Mouse (Mus musculus) C2C12 (cell line): ENCODE data around the gene Olfr632.

Experiments used
- CEBPB ChIP-seq: IDR thresholded peaks from one replicate; pipeline ENCODE4 v1.6.1; 2011; ENCODE audit warnings: low read depth, mild to moderate bottlenecking, control low read depth, moderate library complexity
- CTCF ChIP-seq: IDR thresholded peaks from one replicate; pipeline ENCODE4 v1.5.1; 2011; ENCODE audit not compliant: control insufficient read depth, insufficient read depth, insufficient read length
- MAX ChIP-seq: IDR thresholded peaks from one replicate; pipeline ENCODE4 v1.6.1; 2011; ENCODE audit warnings: mild to moderate bottlenecking, control low read depth
- MYOG ChIP-seq: IDR thresholded peaks from one replicate; pipeline ENCODE4 v1.6.1; 2011; ENCODE audit not compliant: control insufficient read depth, insufficient read length; ENCODE audit errors: extremely low read depth
- USF1 ChIP-seq: IDR thresholded peaks from one replicate; pipeline ENCODE4 v1.6.1; 2011; ENCODE audit warnings: low read depth, mild to moderate bottlenecking, control low read depth, moderate library complexity

DNA sequence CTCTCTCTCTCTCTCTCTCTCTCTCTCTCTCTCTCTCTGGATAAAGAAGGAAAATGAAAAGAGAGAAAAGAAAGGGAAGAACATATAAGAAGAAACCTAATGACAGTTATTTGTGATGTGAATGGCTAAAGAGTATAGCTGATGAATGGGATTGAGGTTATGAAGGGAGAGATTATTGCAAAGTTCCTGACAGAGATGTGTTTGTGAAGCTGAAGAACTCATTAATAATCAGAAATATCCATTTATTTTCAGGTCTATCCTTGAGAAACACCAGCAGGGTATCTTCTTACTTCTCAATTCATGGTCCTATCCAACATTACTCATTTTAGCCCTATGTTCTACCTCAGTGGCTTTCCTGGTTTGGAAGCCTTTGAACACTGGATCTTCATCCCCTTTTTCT, 5.6 kb upstream of the Olfr632 start, which contains the start of gene Olfr631:
- TF ChIP-seq CTCF (no peak), USF1 (no peak), MAX (no peak), MYOG (no peak), CEBPB (no peak)
